Mouse (Mus musculus) hindbrain, postnatal 0 days (tissue): Measurements from ENCODE around the gene Mcm5. TPM values are rescaled to one million over a fixed set of nuclear protein-coding genes. Genes with fewer than 3 reads are reported as not detected.
A peak's percentile ranks its signal among the peaks of the same experiment; 100 is the strongest.

Experiments used
- ATAC-seq: fragments of 200-750 bp; cut with Nextera tagmentation; 2 replicates; pipeline ENCODE4 v1.8.0; 2017; ENCODE audit warnings: mild to moderate bottlenecking, moderate TSS enrichment, moderate library complexity
- DNase-seq: peaks from one replicate; pipeline ENCODE4 v3.0.0-alpha.2; 2015; ENCODE audit warnings: low spot score
- H3K27ac ChIP-seq: fragments of 300-500 bp; sonication (generic); 2 replicates; pipeline ENCODE4 v1.5.1; 2014; ENCODE audit warnings: mild to moderate bottlenecking
- H3K27me3 ChIP-seq: fragments of 300-500 bp; sonication (generic); 2 replicates; pipeline ENCODE4 v1.6.1; 2014; ENCODE audit warnings: low read length, mixed read lengths; ENCODE audit not compliant: insufficient read depth
- H3K36me3 ChIP-seq: fragments of 300-500 bp; sonication (generic); 2 replicates; pipeline ENCODE4 v1.6.1; 2014; ENCODE audit warnings: low read length, mixed read lengths; ENCODE audit not compliant: insufficient read depth
- H3K4me1 ChIP-seq: fragments of 300-500 bp; sonication (generic); 2 replicates; pipeline ENCODE4 v1.6.1; 2014; ENCODE audit warnings: antibody characterized with exemption, low read length, mixed read lengths; ENCODE audit not compliant: insufficient read depth
- H3K4me2 ChIP-seq: fragments of 300-500 bp; sonication (generic); 2 replicates; pipeline ENCODE4 v1.6.1; 2014; ENCODE audit warnings: low read depth, mild to moderate bottlenecking, low read length, moderate library complexity, mixed read lengths
- H3K4me3 ChIP-seq: fragments of 300-500 bp; sonication (generic); 2 replicates; pipeline ENCODE4 v1.5.1; 2014; ENCODE audit warnings: low read length
- H3K9ac ChIP-seq: fragments of 300-500 bp; sonication (generic); replicated peaks from 2 replicates; pipeline ENCODE4 v1.6.1; 2014; ENCODE audit warnings: mild to moderate bottlenecking, low read length, moderate library complexity, mixed read lengths
- H3K9me3 ChIP-seq: fragments of 300-500 bp; sonication (generic); 2 replicates; pipeline ENCODE4 v1.6.1; 2016; ENCODE audit warnings: low read length, mixed read lengths
- CTCF ChIP-seq: IDR thresholded peaks from 2 replicates; pipeline ENCODE4 v1.5.1; 2016; ENCODE audit warnings: antibody characterized with exemption, control low read depth, low read depth
- WGBS: fragments of 180-500 bp; shearing (Covaris S2); extraction: QIAGEN DNeasy Blood & Tissue Kit; methylation state at CpG from one replicate; pipeline ENCODE4 v1.1.7; 2014; 5-methylcytosine and 5-hydroxymethylcytosine counted together
- polyA plus RNA-seq: library from polyadenylated mRNA; unstranded; fragments of >200 nt; fragmentation: Nextera tagmentation; extraction: Ambion mirVana; gene quantifications from 2 replicates; pipeline ENCODE4 v1.2.1, GENCODE M21; 2015
- total RNA-seq: library from RNA; depleted of rRNA; stranded (reverse); fragments of >200 nt; gene quantifications from 2 replicates; pipeline ENCODE4 v1.2.3, GENCODE M21; 2014; rRNA removed

Mcm5 gene
- total RNA-seq (41.0 and 43.0 TPM in 2 replicates), polyA plus RNA-seq (27.7 and 28.4 TPM in 2 replicates)

DNA sequence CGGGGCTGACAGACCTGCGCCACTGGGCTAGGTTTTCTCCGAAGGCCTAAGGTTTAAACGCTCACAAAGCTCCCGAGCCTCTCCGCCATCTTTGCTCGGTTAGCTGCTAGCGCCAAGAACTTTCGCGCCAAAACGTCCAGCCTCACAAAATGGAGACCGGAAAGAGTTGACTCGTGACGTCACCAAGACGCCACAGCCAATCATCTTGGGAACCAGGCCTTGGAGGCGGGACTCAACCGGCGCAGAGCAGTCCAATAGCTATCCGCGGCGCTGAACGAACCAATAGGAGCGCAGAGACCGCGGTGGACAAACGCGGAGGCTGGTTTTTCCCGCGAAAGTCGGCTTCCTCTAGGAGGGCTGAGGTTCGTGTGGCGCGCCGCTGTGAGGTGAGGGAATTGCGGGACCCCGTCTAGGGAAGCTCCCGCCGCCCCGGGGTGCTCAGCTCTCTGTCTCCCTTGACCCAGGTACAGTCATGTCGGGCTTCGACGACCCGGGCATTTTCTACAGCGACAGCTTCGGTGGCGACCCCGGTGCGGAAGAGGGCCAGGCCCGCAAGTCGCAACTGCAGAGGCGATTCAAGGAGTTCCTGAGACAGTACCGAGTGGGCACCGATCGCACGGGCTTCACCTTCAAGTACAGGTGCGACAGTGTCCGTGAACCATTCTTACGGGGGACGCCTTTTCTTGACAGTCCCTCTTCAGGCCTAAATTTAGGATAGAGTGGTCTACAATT lies at the start of gene Mcm5:
TSS of gene Mcm5 (plus strand) at position 334 of the 732 bp plus-strand sequence.
- H3K36me3 ChIP-seq, result no peaks in the 10 kb centered on the region
- no peaks in the 10 kb centered on the region for H3K9me3 ChIP-seq
- DNase-seq (peak; percentile 100), ATAC-seq (peak; percentile 99)
- peak within 1 kb of the TSS; percentile 76 for H3K4me3 ChIP-seq
- peak within 1 kb of the TSS; percentile 61 for H3K9ac ChIP-seq
- H3K4me2 ChIP-seq, result peak within 1 kb of the TSS; percentile 90
- under 1% methylated on average over 59 of the region's 59 CpGs for WGBS
- peaks cover 9% of the 10 kb centered on the region for H3K4me1 ChIP-seq
- TF ChIP-seq CTCF, result no peak
- no peaks in the 10 kb centered on the region for H3K27me3 ChIP-seq
- peak within 1 kb of the TSS; percentile 81 for H3K27ac ChIP-seq

DNA sequence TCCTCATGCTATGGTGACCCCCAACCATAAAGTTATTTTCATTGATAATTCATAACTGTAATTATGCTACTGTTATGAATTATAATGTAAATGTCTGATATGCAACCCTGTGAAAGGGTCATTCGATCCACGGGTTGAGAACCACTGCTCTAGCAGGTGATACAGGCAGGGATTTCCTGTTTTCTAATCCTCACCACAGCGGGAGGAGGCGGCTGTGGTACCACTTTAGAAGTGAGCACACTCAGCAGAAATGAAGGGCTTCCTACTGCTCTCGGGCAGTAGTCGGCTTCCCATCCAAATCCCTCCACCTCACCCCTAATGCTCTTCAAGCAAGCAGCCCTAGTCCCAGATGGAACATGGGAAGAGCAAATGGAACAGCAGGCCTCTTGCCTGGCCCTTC lies 49.3 kb upstream of the Mcm5 start:
- H3K9ac ChIP-seq, result no peak overlapping the region
- H3K27me3 ChIP-seq, result no peaks in the 10 kb centered on the region
- H3K36me3 ChIP-seq, result peaks cover 9% of the 10 kb centered on the region; the same call in 1 of the 2 replicates
- no peaks in the 10 kb centered on the region for H3K9me3 ChIP-seq
- no peak overlapping the region for H3K4me2 ChIP-seq
- no peak for TF ChIP-seq CTCF
- no peak overlapping the region for H3K4me3 ChIP-seq
- DNase-seq (no peak), ATAC-seq (no peak)
- WGBS, result 79% methylated on average over 6 of the region's 6 CpGs
- no peaks in the 10 kb centered on the region for H3K4me1 ChIP-seq
- no peak overlapping the region for H3K27ac ChIP-seq

DNA sequence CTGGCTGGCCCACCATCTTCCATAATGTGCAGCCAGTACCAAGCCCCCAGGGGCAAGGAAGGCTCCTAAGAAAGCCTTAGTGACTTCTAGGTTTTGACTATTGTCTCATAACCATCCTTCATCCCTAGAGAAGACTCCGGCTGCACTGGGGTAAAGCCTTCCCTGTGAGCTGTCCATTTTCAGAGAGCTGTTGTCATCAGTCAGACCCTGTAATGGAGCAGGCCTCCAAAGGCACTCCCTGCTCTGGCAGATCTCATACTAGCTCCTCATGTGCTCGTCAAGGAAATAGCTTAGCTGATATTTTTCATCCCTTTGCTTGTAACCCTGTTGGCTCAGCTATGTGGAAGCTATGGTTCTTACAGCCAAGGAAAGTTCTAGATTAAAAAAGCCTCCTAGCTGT lies 48.6 kb upstream of the Mcm5 start:
- TF ChIP-seq CTCF, result no peak
- Histone ChIP-seq H3K27me3 (no peaks in the 10 kb centered on the region), H3K36me3 (peaks cover 15% of the 10 kb centered on the region; the same call in 1 of the 2 replicates), H3K4me2 (no peak overlapping the region), H3K4me1 (no peaks in the 10 kb centered on the region), H3K4me3 (no peak overlapping the region), H3K9me3 (no peaks in the 10 kb centered on the region), H3K9ac (no peak overlapping the region), H3K27ac (no peak overlapping the region)
- DNase-seq (no peak), ATAC-seq (no peak)
- 92% methylated on average over 2 of the region's 2 CpGs for WGBS

DNA sequence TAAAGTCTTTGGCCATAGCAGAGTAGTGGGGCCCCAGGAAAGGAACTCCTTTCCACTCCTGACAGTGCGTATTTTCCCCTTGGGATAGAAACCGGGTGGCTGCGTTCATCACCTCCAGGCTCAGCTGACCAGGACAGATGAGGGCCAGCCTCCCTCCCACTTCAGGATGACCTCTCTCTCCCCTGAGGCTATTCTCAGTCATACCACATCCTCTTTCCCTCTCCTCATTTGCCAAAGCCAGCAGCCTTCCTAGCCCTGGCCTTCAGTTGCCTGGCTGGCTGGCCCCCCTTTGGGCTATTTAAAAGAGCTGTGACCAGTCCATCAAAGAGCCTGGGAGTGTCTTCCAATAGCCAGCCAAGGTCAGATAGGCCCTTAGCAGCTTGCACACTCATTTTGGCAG lies 46.1 kb upstream of the Mcm5 start:
- no peak overlapping the region for H3K9ac ChIP-seq
- no peaks in the 10 kb centered on the region for H3K9me3 ChIP-seq
- H3K4me2 ChIP-seq, result no peak overlapping the region
- H3K4me3 ChIP-seq, result no peak overlapping the region
- H3K4me1 ChIP-seq, result no peaks in the 10 kb centered on the region
- 55% methylated on average over 3 of the region's 3 CpGs for WGBS
- peaks cover 19% of the 10 kb centered on the region; the same call in 1 of the 2 replicates for H3K36me3 ChIP-seq
- ATAC-seq (no peak), DNase-seq (no peak)
- no peaks in the 10 kb centered on the region for H3K27me3 ChIP-seq
- H3K27ac ChIP-seq, result no peak overlapping the region
- TF ChIP-seq CTCF, result no peak

DNA sequence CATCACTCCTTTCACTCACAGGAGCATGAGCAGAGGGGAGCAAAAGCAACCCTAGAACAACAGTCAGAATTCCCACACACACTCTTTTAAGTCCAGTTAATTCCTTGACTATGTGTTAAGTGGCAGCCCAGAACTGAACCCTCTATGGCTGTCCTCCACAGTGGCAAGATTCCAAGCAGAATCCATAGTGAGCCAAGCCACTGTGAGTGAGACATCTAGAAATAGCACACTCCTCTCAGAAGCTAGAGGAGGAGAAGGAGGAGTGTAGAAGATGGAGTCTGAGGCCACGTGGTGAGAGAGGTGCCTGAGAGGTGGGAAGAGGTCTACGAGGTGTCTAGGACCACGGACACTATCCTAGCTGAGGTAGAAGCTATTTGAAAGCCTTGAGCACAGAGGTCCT lies 44.6 kb upstream of the Mcm5 start:
- H3K27me3 ChIP-seq, result no peaks in the 10 kb centered on the region
- no peak overlapping the region for H3K9ac ChIP-seq
- DNase-seq (no peak), ATAC-seq (no peak)
- H3K4me2 ChIP-seq, result no peak overlapping the region
- TF ChIP-seq CTCF, result no peak
- 94% methylated on average over 3 of the region's 3 CpGs for WGBS
- no peak overlapping the region for H3K27ac ChIP-seq
- no peaks in the 10 kb centered on the region for H3K9me3 ChIP-seq
- H3K4me1 ChIP-seq, result no peaks in the 10 kb centered on the region
- no peak overlapping the region for H3K4me3 ChIP-seq
- H3K36me3 ChIP-seq, result peaks cover 13% of the 10 kb centered on the region; the same call in 1 of the 2 replicates

DNA sequence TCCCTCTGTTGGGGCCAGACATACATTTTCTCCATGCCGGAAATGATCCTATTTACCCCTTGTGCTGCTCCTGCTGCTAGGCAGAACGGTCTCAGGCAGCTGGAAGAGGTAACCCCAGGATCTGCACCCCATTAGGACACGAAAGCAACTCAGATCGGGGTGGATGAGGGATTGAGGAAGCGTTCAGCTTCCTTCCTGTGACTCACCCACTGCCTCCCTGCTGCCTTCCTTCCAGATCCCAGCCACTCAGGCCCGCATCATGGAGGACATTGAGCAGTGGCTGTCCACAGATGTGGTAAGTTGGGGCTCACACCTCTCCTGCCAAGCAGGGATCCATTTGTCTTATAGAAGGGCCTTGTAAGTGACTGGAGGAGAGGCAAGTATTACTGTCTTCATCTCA lies 42.1 kb upstream of the Mcm5 start:
- H3K4me1 ChIP-seq, result no peaks in the 10 kb centered on the region
- no peaks in the 10 kb centered on the region for H3K27me3 ChIP-seq
- H3K9ac ChIP-seq, result no peak overlapping the region
- no peak overlapping the region for H3K27ac ChIP-seq
- TF ChIP-seq CTCF, result no peak
- H3K36me3 ChIP-seq, result peaks cover 13% of the 10 kb centered on the region; the same call in 1 of the 2 replicates
- H3K4me2 ChIP-seq, result no peak overlapping the region
- WGBS, result 86% methylated on average over 6 of the region's 6 CpGs
- ATAC-seq (no peak), DNase-seq (no peak)
- H3K9me3 ChIP-seq, result no peaks in the 10 kb centered on the region
- no peak overlapping the region for H3K4me3 ChIP-seq

DNA sequence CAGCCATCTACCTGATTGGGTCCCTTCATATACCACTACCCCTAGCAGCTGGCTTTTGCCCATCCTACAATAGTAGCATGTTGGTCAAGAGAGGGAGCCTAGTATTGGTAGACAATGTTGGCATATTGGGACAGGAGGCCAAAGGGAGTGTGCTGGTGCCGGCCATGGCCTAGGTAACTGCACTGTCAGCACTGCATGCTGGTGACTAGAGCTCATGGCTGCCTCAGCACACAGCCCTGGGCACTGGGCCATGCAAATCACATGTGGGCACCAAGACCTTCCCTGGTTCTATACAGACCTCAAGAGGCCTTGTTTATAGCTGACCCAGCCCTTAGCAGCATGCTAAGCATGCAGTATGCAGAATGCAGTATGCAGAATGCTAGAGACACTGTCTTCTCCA lies 39.1 kb upstream of the Mcm5 start:
- no peaks in the 10 kb centered on the region for H3K4me1 ChIP-seq
- no peak overlapping the region for H3K9ac ChIP-seq
- 89% methylated on average over 1 of the region's 1 CpGs for WGBS
- no peak overlapping the region for H3K4me3 ChIP-seq
- no peaks in the 10 kb centered on the region for H3K9me3 ChIP-seq
- ATAC-seq, result no peak
- TF ChIP-seq CTCF, result no peak
- no peak for DNase-seq
- no peak overlapping the region for H3K27ac ChIP-seq
- peaks cover 12% of the 10 kb centered on the region; the same call in 1 of the 2 replicates for H3K36me3 ChIP-seq
- no peak overlapping the region for H3K4me2 ChIP-seq
- H3K27me3 ChIP-seq, result no peaks in the 10 kb centered on the region
